Mouse (Mus musculus): ENCODE results near the gene Rsf1. TPM values are rescaled to one million over a fixed set of nuclear protein-coding genes. Genes with fewer than 3 reads are reported as not detected.
A peak's percentile ranks its signal among the peaks of the same experiment; 100 is the strongest.

The Rsf1 gene
- polyA plus RNA-seq, 1 experiment from 2014 or later = 10.0 TPM

GRCm38 (mm10) chr7:97737256-97737637 lies 157.6 kb downstream of the Rsf1 start:
- no peak for TF ChIP-seq CTCF (IDR thresholded peaks at IDR 0.05; ENCODE audit: low read depth)
- no peak for TF ChIP-seq EP300 (optimal IDR thresholded peaks at IDR 0.05)
- DNase-seq (ENCODE audit: low spot score) = no peak
- no peaks in the 10 kb centered on the region for H3K27me3 ChIP-seq (ENCODE audit: control insufficient read depth, insufficient read depth, low read length)
- WGBS = 9% methylated on average over 12 of the region's 12 CpGs
- peak; percentile 10; the same call in 1 of the 2 replicates for ATAC-seq (ENCODE audit: low FRiP score, low TSS enrichment)
- peak overlapping the region; percentile 65 for H3K9ac ChIP-seq (ENCODE audit: low read length)
- peak overlapping the region; percentile 65 for H3K4me3 ChIP-seq (ENCODE audit: low read depth, low read length)
- H3K36me3 ChIP-seq (ENCODE audit: control insufficient read depth, insufficient read depth, low read length) = no peaks in the 10 kb centered on the region
- H3K9me3 ChIP-seq (ENCODE audit: control insufficient read depth, low read length) = no peaks in the 10 kb centered on the region
- H3K4me1 ChIP-seq (replicated peaks; ENCODE audit: control insufficient read depth, insufficient read depth) = no peaks in the 10 kb centered on the region
- H3K27ac ChIP-seq (replicated peaks) = no peak overlapping the region
- H3K4me2 ChIP-seq (replicated peaks; ENCODE audit: low read depth) = peak overlapping the region; percentile 93

DNA sequence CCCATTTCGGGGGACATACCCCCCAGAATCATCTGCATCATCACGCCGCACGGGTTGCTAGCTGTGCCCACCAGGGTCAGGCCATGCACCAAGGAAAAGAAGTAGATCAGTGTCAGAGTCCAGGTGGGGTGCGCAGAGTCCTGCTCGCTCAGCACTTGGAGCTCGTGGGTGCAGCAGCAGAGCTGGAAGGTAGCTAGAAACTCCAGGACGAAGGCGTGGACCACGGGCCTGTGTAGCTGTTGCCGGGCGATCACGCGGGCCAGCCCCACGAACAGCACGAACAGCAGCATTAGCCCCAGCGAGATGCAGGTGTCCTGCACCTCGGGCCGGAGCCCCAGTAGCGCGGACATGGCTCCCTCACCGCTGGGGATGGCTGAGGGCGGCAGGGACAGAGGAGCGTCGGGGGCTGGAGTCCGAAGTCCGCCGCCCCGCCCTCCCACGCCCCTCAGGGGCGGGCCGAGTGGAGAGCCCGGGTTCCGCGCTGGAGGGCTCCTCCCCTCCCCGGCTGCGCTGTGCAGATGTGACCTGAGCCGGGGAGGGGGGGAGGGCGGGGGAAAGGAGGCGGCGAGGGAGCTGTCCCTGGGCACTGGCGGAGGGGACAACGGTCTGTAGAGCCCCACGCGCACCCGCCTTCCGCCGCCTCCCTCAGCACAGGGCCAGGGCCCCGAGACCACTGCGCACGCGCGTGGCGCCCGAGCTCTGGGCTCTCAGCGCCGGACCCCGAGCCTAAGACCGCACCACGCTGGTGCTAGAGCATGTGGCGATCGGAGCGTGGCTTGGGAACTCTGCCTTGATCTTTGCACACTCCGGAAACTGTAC lies 158.2 kb downstream of the Rsf1 start, which contains the start of gene Aqp11:
TSS of gene Aqp11 (minus strand) at position 652 of the 819 bp plus-strand sequence.
- no peaks in the 10 kb centered on the region for H3K4me1 ChIP-seq (replicated peaks; ENCODE audit: control insufficient read depth, insufficient read depth)

GRCm38 (mm10) chr7:97740948-97741347 lies 161.3 kb downstream of the Rsf1 start:
- Histone ChIP-seq H3K36me3 (ENCODE audit: control insufficient read depth, insufficient read depth, low read length) (no peaks in the 10 kb centered on the region), H3K4me2 (replicated peaks; ENCODE audit: low read depth) (no peak overlapping the region), H3K9ac (ENCODE audit: low read length) (no peak overlapping the region), H3K4me3 (ENCODE audit: low read depth, low read length) (no peak overlapping the region), H3K27ac (replicated peaks) (no peak overlapping the region), H3K27me3 (ENCODE audit: control insufficient read depth, insufficient read depth, low read length) (no peaks in the 10 kb centered on the region), H3K9me3 (ENCODE audit: control insufficient read depth, low read length) (no peaks in the 10 kb centered on the region), H3K4me1 (replicated peaks; ENCODE audit: control insufficient read depth, insufficient read depth) (no peaks in the 10 kb centered on the region)
- no peak for TF ChIP-seq CTCF (IDR thresholded peaks at IDR 0.05; ENCODE audit: low read depth)
- no peak for TF ChIP-seq EP300 (optimal IDR thresholded peaks at IDR 0.05)
- ATAC-seq (ENCODE audit: low FRiP score, low TSS enrichment) = peak; percentile 27; the same call in 1 of the 2 replicates
- peak; percentile 38 for DNase-seq (ENCODE audit: low spot score)
- 50% methylated on average over 10 of the region's 10 CpGs for WGBS

More for the DNA sequence above, 158.2 kb downstream of the Rsf1 start, which contains the start of gene Aqp11:
- Histone ChIP-seq H3K27me3 (ENCODE audit: control insufficient read depth, insufficient read depth, low read length) (no peaks in the 10 kb centered on the region), H3K36me3 (ENCODE audit: control insufficient read depth, insufficient read depth, low read length) (no peaks in the 10 kb centered on the region), H3K4me3 (ENCODE audit: low read depth, low read length) (peak within 1 kb of the TSS; percentile 65), H3K4me2 (replicated peaks; ENCODE audit: low read depth) (peak within 1 kb of the TSS; percentile 93), H3K27ac (replicated peaks) (peak within 1 kb of the TSS; percentile 36; the same call in 1 of the 2 replicates), H3K9me3 (ENCODE audit: control insufficient read depth, low read length) (no peaks in the 10 kb centered on the region), H3K9ac (ENCODE audit: low read length) (peak within 1 kb of the TSS; percentile 65)
- under 1% methylated on average over 55 of the region's 64 CpGs for WGBS
- peak; percentile 93 for ATAC-seq (ENCODE audit: low FRiP score, low TSS enrichment)
- DNase-seq (ENCODE audit: low spot score) = peak; percentile 92
- no peak for TF ChIP-seq CTCF (IDR thresholded peaks at IDR 0.05; ENCODE audit: low read depth)
- TF ChIP-seq EP300 (optimal IDR thresholded peaks at IDR 0.05) = no peak

GRCm38 (mm10) chr7:97741756-97742291 lies 162.1 kb downstream of the Rsf1 start:
- H3K4me1 ChIP-seq (replicated peaks; ENCODE audit: control insufficient read depth, insufficient read depth) = no peaks in the 10 kb centered on the region
- ATAC-seq (ENCODE audit: low FRiP score, low TSS enrichment) = no peak
- TF ChIP-seq CTCF (IDR thresholded peaks at IDR 0.05; ENCODE audit: low read depth) (no peak; the same call in 1 of the 2 replicates), EP300 (optimal IDR thresholded peaks at IDR 0.05) (no peak)
- no peak overlapping the region for H3K9ac ChIP-seq (ENCODE audit: low read length)
- no peak overlapping the region for H3K27ac ChIP-seq (replicated peaks)
- no peaks in the 10 kb centered on the region for H3K36me3 ChIP-seq (ENCODE audit: control insufficient read depth, insufficient read depth, low read length)
- no peak for DNase-seq (ENCODE audit: low spot score)
- no peak overlapping the region for H3K4me3 ChIP-seq (ENCODE audit: low read depth, low read length)
- no peaks in the 10 kb centered on the region for H3K9me3 ChIP-seq (ENCODE audit: control insufficient read depth, low read length)
- 9% methylated on average over 1 of the region's 1 CpGs for WGBS
- H3K4me2 ChIP-seq (replicated peaks; ENCODE audit: low read depth) = no peak overlapping the region
- H3K27me3 ChIP-seq (ENCODE audit: control insufficient read depth, insufficient read depth, low read length) = no peaks in the 10 kb centered on the region

Other genes with a start within 250 kb of the Rsf1 start
- gene Usp35, start 247.9 kb upstream of the Rsf1 start, polyA plus RNA-seq (2015; fragmentation: Nextera tagmentation; extraction: Ambion mirVana) = 0.53 and 0.62 TPM in 2 replicates
- 2.0 TPM in 2 replicates for gene Kctd21, start 247.6 kb upstream of the Rsf1 start, polyA plus RNA-seq (2015; fragmentation: Nextera tagmentation; extraction: Ambion mirVana)
- gene Alg8, start 208.3 kb upstream of the Rsf1 start, polyA plus RNA-seq (2015; fragmentation: Nextera tagmentation; extraction: Ambion mirVana) = 14.6 and 15.3 TPM in 2 replicates
- 415 and 439 TPM in 2 replicates for gene Ndufc2, start 179.9 kb upstream of the Rsf1 start, polyA plus RNA-seq (2015; fragmentation: Nextera tagmentation; extraction: Ambion mirVana)
- gene Thrsp, start 162.2 kb upstream of the Rsf1 start, polyA plus RNA-seq (2015; fragmentation: Nextera tagmentation; extraction: Ambion mirVana) = 1.4 and 1.5 TPM in 2 replicates
- gene Kctd14, start 128.6 kb upstream of the Rsf1 start, polyA plus RNA-seq (2015; fragmentation: Nextera tagmentation; extraction: Ambion mirVana) = 32.4 and 33.2 TPM in 2 replicates
- 21.9 and 26.7 TPM in 2 replicates for gene Ints4, start 98.9 kb upstream of the Rsf1 start, polyA plus RNA-seq (2015; fragmentation: Nextera tagmentation; extraction: Ambion mirVana)
- 43.4 and 47.2 TPM in 2 replicates for gene Aamdc, start 392 bp upstream of the Rsf1 start, polyA plus RNA-seq (2015; fragmentation: Nextera tagmentation; extraction: Ambion mirVana)
- gene Clns1a, start 116.7 kb downstream of the Rsf1 start, polyA plus RNA-seq (2015; fragmentation: Nextera tagmentation; extraction: Ambion mirVana) = 78.4 and 79.2 TPM in 2 replicates
- gene Aqp11, start 158.4 kb downstream of the Rsf1 start, polyA plus RNA-seq (2015; fragmentation: Nextera tagmentation; extraction: Ambion mirVana) = 22.0 and 22.2 TPM in 2 replicates
- 18.1 and 19.4 TPM in 2 replicates for gene Pak1, start 208.7 kb downstream of the Rsf1 start, polyA plus RNA-seq (2015; fragmentation: Nextera tagmentation; extraction: Ambion mirVana)

All from stomach, postnatal 0 days (tissue).